Mouse (Mus musculus): Measurements from ENCODE around the gene Maml3.
A peak's percentile ranks its signal among the peaks of the same experiment; 100 is the strongest.

The Maml3 gene

DNA sequence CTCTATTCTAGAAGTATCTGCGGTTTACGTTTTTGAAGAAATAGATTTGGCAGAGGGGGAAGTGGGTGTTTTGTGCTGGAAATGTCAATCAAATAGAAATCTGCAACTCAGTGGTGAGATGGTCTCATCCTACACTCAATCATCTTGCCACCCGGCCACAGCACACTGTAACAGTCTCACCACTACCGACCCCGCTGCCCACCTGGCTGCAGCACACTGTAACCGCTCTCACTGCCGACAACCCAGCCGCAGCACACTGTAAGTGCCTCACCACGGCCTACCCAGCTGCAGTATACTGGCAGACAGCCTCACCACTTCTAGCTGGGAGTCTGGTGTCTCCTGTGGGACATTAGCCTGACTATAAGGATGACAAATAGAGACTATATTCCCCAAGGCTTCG, 322.7 kb downstream of the Maml3 start:
- DNase-seq (ENCODE audit: low read depth) = no peak

DNA sequence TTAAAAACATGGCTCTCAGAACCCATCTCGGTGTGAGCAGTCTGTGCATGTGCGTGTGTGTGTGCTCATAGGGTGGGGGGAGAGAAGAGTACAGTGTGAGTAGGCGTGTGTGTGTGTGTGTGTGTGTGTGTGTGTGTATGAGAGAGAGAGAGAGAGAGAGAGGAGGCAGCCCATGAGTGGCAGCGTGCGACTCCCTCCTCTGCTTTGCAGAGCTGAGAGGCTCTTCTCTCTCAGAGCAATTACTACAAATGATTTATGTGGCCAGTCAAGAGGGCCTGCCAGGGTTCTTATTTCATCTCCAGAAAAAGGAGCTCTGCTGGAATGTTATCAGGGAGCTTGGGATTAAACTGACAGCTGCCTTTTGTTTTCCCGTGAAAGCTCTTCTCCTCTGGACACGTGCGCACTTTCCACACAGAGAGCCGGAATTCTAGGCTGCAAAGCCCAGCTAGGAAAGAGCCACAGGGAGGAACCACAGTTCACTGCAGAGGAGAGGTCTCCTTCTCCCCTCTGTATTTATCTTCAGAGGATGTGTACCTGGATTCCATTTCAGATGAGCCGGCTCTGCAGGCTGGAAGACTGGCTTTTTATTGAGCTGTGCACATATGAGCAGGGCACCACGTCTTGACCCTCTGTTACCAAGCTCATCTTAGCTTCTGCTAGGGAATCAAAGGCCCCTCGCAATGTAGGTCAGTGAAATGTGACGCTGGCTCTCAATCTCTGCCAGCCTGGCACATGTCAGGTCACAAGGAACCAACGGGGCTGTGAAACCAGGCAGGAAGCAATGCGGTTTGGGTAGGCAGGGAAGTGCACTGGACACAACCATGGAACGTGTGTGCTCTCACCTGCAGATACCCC, 325.9 kb downstream of the Maml3 start:
- no peak for DNase-seq (ENCODE audit: low read depth)

DNA sequence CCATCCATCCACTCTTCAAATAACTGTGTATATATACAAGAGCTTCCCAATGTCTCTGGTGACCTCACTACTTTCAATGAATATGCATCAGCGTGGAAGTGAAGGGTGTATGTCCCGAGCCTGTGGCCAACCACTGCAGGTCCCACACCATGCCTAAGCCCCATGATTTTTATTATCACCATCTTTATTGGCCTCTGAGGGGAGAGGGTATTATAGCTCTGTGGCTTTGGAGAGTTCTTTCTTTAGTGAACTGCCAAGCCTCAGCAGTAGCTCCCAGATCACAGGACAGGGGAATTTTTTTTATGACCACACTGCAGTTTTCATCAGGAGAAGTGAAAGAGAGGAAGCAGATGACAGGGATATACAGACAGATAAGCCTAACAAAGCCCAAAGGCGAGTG, 326.7 kb downstream of the Maml3 start:
- DNase-seq (ENCODE audit: low read depth) = peak; percentile 32

DNA sequence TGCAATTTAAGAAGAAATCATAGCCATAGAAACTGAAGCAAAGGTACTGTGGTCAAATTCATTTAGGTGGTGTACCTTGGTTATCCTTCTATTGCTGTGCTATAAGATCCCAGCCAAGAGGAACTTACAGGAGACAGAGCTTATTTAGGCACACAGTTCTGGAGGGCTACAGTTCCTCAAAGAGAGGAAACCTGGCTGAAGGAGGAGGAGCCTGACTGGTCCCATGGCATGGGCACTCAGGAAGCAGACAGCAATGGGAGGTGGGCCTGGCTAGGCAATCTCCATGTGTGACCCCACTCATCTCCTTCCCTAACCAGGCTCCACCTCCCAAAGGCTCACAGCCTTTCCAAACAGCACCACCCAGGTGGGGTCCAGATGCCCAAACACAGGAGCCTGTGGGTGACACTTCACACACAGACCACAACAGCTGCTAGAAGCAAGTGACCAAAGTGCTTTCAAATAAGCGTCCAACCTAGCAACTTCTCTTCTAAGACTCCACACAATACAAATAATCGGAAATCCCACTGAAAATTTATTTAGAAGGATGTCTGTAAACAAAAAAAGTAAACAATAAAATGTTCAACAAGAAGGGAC, 328.8 kb downstream of the Maml3 start:
- no peak for DNase-seq (ENCODE audit: low read depth)

DNA sequence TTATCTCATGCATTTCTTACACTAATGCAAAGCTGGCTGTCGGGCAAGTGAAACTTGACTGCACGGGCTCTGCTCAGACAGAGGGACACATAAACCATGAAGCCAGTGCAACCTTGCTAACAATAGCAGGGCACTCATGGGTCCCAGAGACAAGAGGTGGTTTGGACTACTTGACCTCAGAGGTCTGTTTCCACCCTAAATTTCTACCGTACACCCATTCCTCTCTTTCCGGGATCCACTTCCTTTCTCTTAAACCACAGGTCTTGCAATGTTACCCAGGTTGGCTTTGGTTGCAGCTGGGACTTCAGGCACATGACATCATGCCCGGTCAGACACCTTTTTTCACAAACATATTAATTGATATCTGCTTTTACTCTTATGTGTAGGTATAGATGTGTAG, 331.3 kb downstream of the Maml3 start:
- DNase-seq (ENCODE audit: low read depth) = peak; percentile 72

DNA sequence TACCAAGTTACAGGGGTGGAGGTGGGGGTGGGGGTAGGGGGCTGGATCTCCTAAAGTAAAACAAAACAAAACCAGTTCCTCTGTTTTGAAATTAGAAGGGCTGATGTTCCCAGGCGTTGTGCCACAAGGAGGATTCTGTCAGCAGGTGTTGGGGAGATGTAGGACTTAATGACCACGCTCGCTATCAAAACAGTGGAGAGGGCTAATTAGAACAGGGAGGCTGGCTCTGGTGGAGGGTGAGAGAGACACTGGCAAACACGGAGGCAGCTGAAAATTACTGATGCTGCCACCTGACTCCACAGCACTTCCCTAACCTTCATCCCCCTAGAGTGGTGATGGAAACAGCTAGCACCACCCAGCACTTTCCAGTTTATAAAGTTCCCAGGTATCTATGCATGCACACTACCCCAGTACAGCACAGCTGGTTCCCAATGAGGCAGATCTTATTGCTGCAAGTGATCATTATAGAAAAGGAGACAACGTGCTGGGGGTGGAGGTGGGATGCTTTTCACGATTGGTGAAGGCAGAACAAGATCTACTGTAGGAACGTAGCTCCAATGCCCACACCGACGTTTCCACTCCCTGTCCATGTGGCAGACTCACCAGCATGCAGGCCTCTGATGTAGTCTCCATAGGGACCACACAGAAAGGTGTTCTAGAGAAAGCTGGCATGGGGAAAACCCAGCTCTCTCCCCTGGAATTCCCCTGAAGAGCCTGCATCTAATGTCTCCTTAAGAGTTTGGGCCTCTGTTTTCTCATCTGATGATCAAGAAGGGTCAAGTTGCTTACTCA, 332.8 kb downstream of the Maml3 start:
- no peak for DNase-seq (ENCODE audit: low read depth)

DNA sequence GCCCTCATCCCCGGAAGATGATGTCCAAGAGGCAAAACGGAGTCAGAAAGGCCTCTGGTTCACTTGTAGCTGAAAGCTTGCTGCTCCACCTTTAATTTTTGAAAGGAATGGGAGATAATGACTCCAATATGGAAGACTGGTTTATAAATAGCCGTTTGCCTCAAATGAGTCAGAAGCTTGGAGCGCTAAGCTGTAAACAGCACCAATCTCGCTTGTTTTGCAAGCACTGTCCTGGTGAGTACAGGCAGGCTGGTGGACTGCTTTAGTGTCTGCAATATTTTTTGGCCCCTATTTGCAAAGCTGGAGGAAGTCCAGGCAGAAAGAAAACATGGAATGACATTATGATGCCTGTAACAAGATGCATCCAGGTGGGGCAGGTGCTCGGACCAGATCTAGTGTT, 335.7 kb downstream of the Maml3 start:
- no peak for DNase-seq (ENCODE audit: low read depth)

DNA sequence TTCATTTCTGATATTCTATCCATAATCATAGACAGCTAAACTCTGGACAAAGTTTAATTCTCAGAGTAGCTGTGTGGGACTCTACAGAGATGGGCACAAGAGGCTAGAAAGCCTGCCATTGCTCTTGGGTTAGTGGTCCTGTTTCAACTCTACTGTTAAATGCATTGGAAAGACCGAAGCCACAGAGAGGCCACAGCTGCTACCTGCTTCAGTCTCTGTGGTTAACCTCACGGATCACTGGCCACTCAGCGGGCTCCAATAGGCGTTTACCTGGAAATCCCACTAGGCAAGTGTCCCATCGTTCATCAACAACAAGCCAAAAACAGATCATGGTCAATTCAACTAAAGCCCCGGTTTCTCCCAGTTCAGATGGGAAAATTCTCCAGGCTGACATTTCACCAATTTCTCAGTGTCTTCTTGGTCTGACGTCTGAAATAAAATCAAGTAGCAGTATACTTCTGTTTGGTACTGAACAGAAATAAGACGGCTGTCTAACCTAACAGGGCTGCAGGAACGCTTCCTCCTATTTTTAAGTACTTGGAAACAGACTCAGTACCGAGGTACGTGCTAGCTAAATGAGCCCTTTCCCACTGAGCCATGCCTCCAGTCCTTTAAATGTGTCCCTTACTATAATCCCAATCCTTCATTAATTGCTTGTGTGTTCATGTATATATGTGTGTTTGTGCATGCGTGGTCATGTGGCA, 339.5 kb downstream of the Maml3 start:
- no peak for DNase-seq (ENCODE audit: low read depth)

DNA sequence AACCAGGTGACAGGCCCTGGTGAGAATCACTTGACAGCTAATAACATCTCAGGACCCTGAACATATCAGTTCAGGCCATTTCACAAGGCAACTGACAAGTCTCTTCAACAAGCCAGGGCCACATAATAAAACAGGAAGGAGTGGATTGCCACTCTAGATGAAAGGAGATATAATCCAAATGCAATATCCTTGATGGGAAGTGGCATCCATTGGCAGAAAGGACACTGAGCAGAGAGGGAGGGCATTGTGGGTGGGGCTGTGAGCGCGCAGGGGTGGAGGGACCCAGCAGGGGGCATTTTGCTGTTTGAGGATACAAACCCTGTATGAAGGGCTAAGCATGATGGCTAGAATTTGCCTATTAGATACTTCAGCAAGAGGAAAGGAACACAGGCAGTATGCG, 340.7 kb downstream of the Maml3 start:
- peak; percentile 34 for DNase-seq (ENCODE audit: low read depth)

DNA sequence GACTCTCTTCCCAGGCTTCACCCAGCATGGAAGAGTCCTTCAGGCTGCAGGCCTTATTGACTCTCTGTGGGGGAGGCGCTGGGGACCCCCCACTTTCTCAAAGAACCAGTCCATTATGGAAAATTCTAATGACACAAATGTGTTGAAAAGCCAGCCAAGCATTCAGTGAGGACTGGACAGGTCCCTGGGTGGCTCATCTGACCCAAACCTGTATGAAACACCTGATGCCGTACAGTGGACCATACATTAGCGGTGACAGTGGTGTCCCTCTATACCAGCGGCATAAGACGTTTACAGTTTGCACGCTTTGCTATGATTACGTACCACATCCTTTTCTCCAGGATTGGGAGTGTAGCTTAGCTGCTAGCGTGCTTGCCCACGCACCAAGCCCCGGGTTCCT, 342.0 kb downstream of the Maml3 start:
- DNase-seq (ENCODE audit: low read depth) = no peak

DNA sequence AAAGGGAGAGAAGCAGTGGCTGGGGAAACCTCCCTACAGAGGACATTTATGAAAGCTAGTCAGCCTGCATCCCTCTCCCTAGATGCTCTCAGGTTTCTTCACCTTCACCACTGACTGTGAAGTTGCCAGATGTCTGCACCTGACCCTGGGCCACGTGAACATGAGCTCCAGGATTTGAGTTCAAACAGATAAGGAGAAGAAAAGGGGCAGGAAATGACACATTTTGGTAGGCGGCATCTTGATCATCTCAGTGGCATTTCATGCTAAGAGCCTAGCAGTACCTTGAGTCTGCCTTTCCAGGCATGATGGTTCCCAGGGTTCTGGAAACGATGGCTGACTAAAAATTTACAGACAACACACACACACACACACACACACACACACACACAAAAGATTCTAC, 345.3 kb downstream of the Maml3 start:
- DNase-seq (ENCODE audit: low read depth) = no peak

DNA sequence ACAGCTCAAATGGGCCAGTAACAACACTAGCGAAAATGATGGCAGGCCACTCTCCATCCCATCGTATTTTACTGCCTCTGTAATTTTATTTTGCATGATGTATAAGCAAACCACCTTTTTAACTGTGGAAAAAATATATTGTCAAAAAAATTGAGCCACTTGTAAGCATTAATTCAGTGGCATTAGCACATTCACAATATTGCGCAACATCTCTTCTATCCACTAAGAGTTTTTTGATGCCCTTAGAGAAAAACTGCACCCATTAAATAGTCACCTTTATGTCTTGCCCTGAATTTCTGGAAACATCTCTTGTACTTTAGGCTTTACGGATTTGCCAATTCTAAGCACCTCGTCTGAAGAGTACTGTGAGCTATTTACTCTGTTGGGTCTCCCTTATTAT, 347.8 kb downstream of the Maml3 start:
- DNase-seq (ENCODE audit: low read depth) = peak; percentile 37

DNA sequence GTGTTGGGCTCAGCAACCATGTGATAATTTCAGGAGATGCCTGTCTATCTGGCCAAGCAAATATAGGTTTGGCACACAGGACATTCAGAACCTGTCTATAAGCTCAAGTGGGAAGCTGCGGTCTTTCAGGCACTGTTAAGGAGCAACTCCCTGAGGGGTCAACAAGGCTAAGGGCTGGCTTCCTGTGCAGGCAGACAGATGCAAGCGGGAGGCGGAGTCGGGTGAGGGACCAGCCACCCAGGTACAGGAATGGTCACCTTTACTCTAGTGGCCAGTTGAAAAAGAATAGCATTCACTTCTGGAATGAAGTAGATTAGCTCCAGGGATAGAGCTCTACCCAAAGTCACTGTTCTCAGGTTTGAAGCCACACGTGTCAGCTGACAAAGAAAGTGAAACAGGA, 348.6 kb downstream of the Maml3 start:
- no peak for DNase-seq (ENCODE audit: low read depth)

DNA sequence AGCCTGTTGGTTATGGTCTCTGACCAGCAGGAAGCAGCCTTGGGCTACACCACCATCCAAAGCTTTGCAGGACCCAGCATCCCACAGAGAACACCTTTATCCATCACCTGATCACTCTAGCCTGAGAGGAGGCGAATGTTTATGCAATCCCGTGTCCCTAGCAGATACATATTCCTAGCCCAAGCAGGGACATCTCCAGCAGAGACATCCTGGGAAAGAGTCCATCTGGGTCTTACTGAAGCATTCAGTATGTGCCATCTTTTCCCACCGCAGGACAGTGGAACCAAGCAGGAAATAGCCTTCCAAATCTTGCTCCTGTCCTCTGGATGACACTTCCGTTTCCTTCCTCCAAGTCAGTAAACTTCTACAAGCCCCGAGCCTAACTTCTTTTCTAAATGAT, 351.6 kb downstream of the Maml3 start:
- no peak for DNase-seq (ENCODE audit: low read depth)

DNA sequence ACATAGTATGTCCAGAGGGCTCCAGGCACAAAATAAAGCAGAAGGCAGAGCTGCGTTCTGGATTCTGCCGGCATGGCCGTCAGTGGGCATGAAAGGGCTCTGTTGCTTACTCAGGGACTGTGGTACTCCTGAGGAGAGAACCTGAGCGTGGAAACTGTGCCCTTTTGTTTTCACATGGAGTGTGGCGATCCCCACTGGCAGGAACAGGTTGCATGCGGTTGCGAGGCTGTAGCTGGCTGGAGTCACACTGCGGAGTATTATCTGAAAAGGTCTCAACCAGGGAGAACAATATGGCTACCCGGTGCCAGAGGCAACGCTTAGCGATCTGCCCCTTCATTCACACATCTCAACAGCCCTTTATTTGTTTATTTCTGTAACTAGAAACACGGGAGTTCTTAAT, 353.4 kb downstream of the Maml3 start:
- DNase-seq (ENCODE audit: low read depth) = no peak

DNA sequence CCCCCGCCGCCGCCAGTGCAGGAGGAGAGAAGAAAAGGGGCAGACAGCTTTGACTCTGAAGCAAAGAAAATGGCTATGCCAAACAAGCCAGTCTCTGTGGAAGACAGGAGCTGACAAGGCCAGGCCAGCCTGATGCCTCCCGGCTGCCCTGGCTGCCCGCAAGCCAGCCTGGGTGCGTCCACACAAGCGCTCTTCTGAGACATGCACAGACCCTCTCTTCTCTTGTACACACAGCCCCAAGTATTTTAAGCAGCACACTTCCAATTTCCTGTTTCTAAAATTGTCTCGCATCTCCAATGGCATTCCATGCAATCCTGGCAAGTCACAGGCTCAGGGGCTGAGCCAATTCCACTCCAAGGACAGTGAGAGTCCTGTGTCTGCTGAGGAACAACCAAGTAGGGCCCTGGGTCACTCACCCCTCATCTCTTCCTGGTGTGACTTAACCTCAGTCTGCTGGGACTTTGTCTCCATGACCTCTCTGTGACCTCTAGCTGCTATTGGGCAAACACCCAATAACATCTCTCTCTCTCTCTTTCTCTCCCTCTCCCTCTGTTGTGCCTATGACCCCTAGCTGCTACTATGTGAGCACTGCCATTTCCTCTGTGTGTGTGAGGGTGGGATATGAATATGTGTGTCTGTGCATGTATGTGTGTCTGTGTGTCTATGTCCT, 354.9 kb downstream of the Maml3 start:
- peak; percentile 58 for DNase-seq (ENCODE audit: low read depth)

DNA sequence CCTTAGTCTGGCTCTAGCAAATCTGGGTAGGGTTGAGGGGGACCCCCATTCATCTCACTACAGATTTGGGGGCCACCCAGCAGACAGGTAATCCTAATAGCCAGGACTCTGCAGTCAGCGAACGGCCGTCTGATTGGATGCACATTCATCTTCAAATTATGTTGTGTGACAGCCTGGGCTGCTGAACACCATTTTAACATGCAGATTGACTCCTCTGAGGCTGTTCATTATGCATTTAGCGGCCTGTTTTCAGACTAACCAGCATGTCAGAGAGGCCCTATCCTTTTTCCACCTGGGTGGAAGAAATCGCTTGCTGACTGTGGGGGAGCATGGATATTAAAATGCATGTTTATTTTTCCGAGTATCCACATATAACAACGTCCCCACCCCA, 355.5 kb downstream of the Maml3 start:
- DNase-seq (ENCODE audit: low read depth) = no peak

DNA sequence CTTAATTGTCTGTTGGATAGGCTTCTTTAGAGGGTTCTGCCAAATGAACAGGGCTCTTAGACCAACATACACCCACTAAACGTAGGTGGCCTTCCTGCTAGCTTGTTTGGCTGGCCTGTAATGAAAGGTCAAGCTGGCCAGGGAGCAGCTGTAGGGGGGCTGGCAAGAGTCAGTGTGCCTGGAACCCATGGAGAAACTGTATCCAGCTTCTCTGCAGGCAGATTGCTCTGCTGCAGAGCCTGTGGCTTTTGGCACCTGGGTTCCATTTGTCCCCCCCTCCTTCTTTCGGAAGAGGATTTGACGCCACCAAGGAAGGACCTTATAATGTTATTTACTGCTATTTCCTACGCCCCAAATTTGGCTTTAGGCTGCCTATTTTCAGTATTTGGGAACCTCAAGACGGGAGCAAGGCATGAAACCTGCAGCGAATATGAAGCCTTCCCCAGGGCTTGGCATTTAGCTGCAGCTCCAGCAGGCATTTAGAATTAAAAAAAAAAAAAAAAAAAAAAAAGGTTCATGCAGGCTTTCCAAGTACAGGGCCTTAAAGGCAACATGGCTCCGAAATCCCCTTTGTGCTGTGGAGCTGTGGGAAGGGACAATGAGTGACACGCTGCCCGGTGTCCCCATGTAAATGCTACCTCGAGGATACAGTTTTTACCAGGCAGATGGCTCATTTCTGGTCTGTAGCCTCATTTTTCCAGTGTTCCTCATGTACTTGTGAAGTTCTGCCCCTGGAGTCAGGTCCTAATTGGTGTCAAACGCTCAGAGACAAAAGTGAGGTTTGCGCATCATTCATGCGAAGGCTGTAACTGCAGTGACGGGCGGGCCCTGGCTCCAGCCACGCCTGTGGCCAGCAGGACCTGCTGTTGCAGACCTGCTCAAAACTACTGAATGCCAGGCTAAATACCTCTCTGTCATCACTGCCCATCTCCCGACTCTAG, 356.2 kb downstream of the Maml3 start:
- DNase-seq (ENCODE audit: low read depth) = no peak

DNA sequence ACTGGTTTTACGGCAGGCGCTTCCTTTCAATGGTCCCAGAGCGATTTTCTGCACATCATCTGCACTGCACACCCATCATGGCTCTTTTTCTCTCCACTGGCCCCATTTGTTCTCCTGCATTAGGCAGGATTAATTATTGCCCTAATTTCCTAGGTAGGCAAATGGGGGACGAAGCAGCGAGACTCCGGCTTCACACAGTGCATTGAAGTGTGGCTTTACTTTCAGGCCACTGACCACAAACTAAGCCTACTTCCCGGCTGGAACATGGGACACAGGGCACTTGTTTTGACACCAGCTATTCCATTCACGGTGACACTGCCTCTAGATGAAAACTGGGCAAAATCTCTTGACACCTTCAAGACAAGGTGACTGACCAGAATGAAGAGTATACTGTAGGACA, 358.1 kb downstream of the Maml3 start:
- DNase-seq (ENCODE audit: low read depth) = no peak

DNA sequence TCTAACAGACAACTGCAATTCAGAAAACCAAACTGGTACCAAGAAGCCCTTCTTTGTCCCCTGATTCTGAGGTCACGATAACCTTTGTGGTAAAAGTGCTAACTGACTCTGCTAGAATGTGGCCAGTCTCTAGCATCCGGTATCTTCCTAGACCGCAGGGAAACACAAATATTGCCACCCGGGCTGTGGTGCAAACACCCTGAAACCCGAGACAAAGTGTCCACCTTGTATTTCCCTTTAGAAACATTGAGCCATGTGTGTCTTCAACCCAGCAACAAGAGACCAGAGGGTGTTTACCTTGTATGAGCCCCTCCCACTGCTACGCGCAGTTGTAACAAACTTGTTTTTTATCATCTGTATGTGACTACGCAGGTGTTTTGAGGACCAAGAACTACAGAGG, 359.7 kb downstream of the Maml3 start:
- DNase-seq (ENCODE audit: low read depth) = peak; percentile 95

DNA sequence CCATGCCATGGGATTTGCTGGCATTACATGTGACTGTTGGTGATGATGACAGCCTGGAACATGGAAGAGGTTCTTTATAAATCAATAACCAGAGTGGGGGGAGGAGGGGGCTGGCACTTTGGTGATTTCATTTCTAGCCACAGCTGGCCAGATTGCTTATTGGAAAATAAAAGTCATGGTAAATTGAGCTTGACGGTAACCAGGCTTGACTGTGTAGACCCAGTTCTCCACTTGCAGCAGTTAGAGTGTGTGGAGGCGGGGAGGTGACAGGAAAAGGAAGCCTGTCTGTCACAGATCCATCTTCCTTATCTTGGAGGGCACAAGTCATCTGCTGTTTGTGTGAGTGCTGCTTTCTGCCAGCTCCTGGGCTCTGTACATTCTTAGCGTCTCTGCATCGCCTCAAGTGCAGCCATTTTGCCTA, 360.5 kb downstream of the Maml3 start:
- DNase-seq (ENCODE audit: low read depth) = peak; percentile 98
